Mouse (Mus musculus): ENCODE measurements around the gene Sema5a.

- TF ChIP-seq CTCF (IDR thresholded peaks at IDR 0.05; ENCODE audit: borderline replicate concordance, control insufficient read depth, extremely low read depth, insufficient read depth, low read length, poor library complexity), result no peak
- TF ChIP-seq POLR2A (IDR thresholded peaks at IDR 0.05; ENCODE audit: control insufficient read depth, extremely low read depth, insufficient read depth, low read length, poor library complexity), result no peak
These were observed 4.5 kb upstream of the Sema5a start for GRCm38 (mm10) chr15:32240159-32240558.
